Mouse (Mus musculus) kidney, adult 2 months (tissue): Measurements from ENCODE around the gene Bcan. TPM values are rescaled to one million over a fixed set of nuclear protein-coding genes. Genes with fewer than 3 reads are reported as not detected.

Source experiments
- DNase-seq: peaks from one replicate; pipeline ENCODE4 v3.0.0; 2021
- H3K27ac ChIP-seq: fragments of 200-500 bp; 2 replicates; pipeline ENCODE4 v1.5.1; 2012; ENCODE audit warnings: low read depth, low read length, control low read depth, inconsistent platforms; ENCODE audit not compliant: insufficient read depth
- H3K27me3 ChIP-seq: fragments of 200-500 bp; replicated peaks from 2 replicates; pipeline ENCODE4 v1.6.1; 2012; ENCODE audit warnings: mild to moderate bottlenecking, moderate library complexity, low read length, inconsistent platforms; ENCODE audit not compliant: control insufficient read depth, insufficient read depth
- H3K36me3 ChIP-seq: fragments of 200-500 bp; 2 replicates; pipeline ENCODE4 v1.6.1; 2012; ENCODE audit warnings: mild to moderate bottlenecking, moderate library complexity, low read length, inconsistent platforms; ENCODE audit not compliant: control insufficient read depth, insufficient read depth
- H3K4me1 ChIP-seq: fragments of 200-500 bp; 2 replicates; pipeline ENCODE4 v1.6.1; 2011; ENCODE audit warnings: low read length; ENCODE audit not compliant: control insufficient read depth, insufficient read depth
- H3K4me3 ChIP-seq: fragments of 200-500 bp; 2 replicates; pipeline ENCODE4 v1.5.1; 2011; ENCODE audit warnings: mild to moderate bottlenecking, low read depth, low read length, control low read depth; ENCODE audit not compliant: insufficient read depth
- CTCF ChIP-seq: fragments of 200-500 bp; conservative IDR thresholded peaks from 2 replicates; pipeline ENCODE4 v1.5.1; 2011; ENCODE audit warnings: low read depth, mild to moderate bottlenecking, control low read depth, low read length, moderate library complexity, mixed read lengths; ENCODE audit not compliant: insufficient read depth, insufficient read length
- POLR2A ChIP-seq: fragments of 200-500 bp; IDR thresholded peaks from one replicate; pipeline ENCODE4 v1.6.1; 2011; ENCODE audit warnings: low read depth, low read length, control low read depth
- WGBS: fragments of 180-500 bp; shearing (Covaris S2); methylation state at CpG from one replicate; pipeline ENCODE4 v1.1.7; 2018; 5-methylcytosine and 5-hydroxymethylcytosine counted together
- polyA plus RNA-seq: library from polyadenylated mRNA; depleted of rRNA; stranded (reverse); fragments of >200 nt; gene quantifications from 2 replicates; pipeline ENCODE4 v1.2.3, GENCODE M21; 2012

Gene Bcan
- polyA plus RNA-seq, 1 experiment = 0.34 TPM

DNA sequence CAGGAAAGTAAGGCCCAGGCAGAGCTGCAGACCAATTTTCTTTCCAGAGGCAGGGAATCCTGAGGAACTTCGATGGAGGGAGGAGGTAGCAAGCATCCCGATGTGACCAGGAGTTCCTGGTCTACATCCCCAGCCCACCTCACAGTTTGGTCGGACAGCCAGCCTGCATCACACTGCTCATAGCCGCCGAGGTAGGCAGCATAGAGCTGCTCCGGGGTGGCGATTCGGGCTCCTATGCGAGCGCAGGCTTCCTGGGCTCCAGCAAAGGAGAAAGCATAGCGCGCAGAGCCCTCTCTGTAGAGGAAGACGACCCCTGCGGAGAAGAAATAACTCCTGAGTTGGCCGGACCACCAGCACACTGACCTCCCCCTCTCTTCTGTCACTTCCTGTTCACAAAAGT lies 3.6 kb downstream of the Bcan start:
- TF ChIP-seq CTCF (no peak), POLR2A (no peak)
- H3K27ac ChIP-seq = no peak overlapping the region
- no peak overlapping the region for H3K4me3 ChIP-seq
- no peak for DNase-seq
- 4% methylated on average over 15 of the region's 15 CpGs for WGBS
- no peaks in the 10 kb centered on the region for H3K36me3 ChIP-seq
- H3K27me3 ChIP-seq = peaks cover 4% of the 10 kb centered on the region; the same call in 1 of the 2 replicates
- H3K4me1 ChIP-seq = no peaks in the 10 kb centered on the region

GRCm38 (mm10) chr3:87995331-87995730 lies 4.7 kb downstream of the Bcan start:
- Histone ChIP-seq H3K27ac (no peak overlapping the region), H3K4me1 (no peaks in the 10 kb centered on the region), H3K27me3 (peaks cover 4% of the 10 kb centered on the region; the same call in 1 of the 2 replicates), H3K4me3 (no peak overlapping the region), H3K36me3 (no peaks in the 10 kb centered on the region)
- whole genome bisulfite sequencing = 25% methylated on average over 11 of the region's 11 CpGs
- no peak for TF ChIP-seq CTCF
- no peak for TF ChIP-seq POLR2A
- no peak for DNase-seq

DNA sequence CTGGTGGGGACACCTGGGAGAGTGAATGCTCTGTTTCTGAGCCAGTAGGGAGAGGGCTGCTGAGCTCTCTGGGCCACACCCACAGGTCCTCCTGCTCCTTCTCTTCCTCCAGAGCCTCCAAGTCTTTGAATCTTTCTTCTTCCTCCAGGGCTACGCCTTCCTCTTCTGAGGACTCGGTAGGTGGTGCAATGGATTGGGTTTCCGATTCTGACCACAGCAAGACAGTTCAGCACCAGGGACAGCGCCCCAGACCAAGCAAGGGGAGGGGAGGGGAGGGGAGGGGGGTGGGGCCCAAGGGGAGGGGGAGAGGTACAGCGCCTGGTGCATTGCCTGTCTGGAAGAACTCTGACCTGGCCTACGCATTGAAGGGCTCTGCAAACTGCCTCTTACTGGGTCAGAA lies 6.6 kb downstream of the Bcan start:
- H3K27ac ChIP-seq = no peak overlapping the region
- 0% methylated on average over 6 of the region's 6 CpGs for WGBS
- no peaks in the 10 kb centered on the region for H3K4me1 ChIP-seq
- H3K4me3 ChIP-seq = no peak overlapping the region
- no peak for TF ChIP-seq CTCF
- no peak for TF ChIP-seq POLR2A
- H3K36me3 ChIP-seq = no peaks in the 10 kb centered on the region
- H3K27me3 ChIP-seq = no peaks in the 10 kb centered on the region; the same call in 1 of the 2 replicates
- peak; percentile 16 for DNase-seq

DNA sequence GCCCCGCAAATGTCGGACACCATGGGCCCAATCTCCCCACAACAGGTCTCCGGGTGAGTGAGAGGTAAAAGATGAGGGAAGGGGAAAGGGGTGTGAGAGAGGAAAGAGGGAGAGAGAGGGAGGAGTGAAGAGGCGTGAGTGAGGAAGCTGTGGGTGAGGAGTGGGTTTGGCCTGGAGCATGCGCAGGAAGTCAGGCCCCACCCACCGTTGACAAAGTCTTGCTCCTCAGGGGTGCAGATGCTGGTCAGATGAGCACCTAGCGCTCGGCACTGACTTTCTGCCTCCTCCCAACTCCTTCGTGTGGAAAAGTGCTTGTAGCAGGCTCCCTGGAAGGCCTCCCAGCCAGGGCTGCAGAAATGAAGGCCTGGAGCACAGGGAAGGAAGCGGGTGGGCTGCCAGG lies 10.1 kb downstream of the Bcan start:
- Histone ChIP-seq H3K27me3 (no peaks in the 10 kb centered on the region), H3K36me3 (no peaks in the 10 kb centered on the region), H3K4me1 (0 out of 2 replicates have a peak, but pooled peaks cover 6% of the 10 kb centered on the region), H3K27ac (no peak overlapping the region), H3K4me3 (no peak overlapping the region)
- no peak for DNase-seq
- 46% methylated on average over 10 of the region's 10 CpGs for WGBS
- TF ChIP-seq CTCF (no peak), POLR2A (no peak)

GRCm38 (mm10) chr3:87988068-87988467 lies 12.0 kb downstream of the Bcan start:
- no peaks in the 10 kb centered on the region for H3K27me3 ChIP-seq
- H3K27ac ChIP-seq = no peak overlapping the region
- 8% methylated on average over 15 of the region's 15 CpGs for WGBS
- 0 out of 2 replicates have a peak, but pooled peaks cover 6% of the 10 kb centered on the region for H3K4me1 ChIP-seq
- no peak for DNase-seq
- H3K4me3 ChIP-seq = peak overlapping the region; percentile 2; the same call in 1 of the 2 replicates
- H3K36me3 ChIP-seq = no peaks in the 10 kb centered on the region
- TF ChIP-seq CTCF = no peak
- TF ChIP-seq POLR2A = no peak

GRCm38 (mm10) chr3:87987633-87988032 lies 12.4 kb downstream of the Bcan start:
- Histone ChIP-seq H3K27ac (no peak overlapping the region), H3K4me1 (0 out of 2 replicates have a peak, but pooled peaks cover 6% of the 10 kb centered on the region)
- TF ChIP-seq CTCF = no peak
- no peak for TF ChIP-seq POLR2A

DNA sequence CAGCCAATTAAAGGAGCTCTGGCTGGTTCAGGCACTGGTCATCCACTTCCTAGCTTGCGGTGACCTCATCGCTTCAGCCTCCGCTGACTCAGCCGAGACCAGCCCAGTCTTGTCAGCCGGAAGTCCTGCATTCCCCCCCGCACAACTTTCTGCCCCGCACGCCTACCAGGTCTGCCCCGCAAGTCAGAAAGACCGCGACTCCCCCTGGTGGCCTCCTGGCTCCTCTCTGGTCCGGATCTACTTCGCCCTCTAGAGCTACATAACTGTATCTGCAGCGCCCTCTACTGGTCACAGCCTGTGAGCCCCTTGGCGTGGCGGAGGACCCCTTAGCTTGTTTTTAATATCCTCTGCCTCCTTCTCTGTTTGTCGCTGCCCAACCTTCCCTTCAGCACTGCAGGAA lies 13.2 kb downstream of the Bcan start:
- under 1% methylated on average over 17 of the region's 17 CpGs for WGBS
- Histone ChIP-seq H3K27me3 (no peaks in the 10 kb centered on the region), H3K4me3 (no peak overlapping the region), H3K4me1 (0 out of 2 replicates have a peak, but pooled peaks cover 8% of the 10 kb centered on the region), H3K36me3 (no peaks in the 10 kb centered on the region), H3K27ac (no peak overlapping the region)
- no peak for TF ChIP-seq POLR2A
- peak; percentile 96 for TF ChIP-seq CTCF
- peak; percentile 95 for DNase-seq

More at GRCm38 (mm10) chr3:87987633-87988032, 12.4 kb downstream of the Bcan start:
- Histone ChIP-seq H3K27me3 (no peaks in the 10 kb centered on the region), H3K36me3 (no peaks in the 10 kb centered on the region), H3K4me3 (peak overlapping the region; percentile 2; the same call in 1 of the 2 replicates)
- DNase-seq = no peak
- WGBS = 1% methylated on average over 15 of the region's 15 CpGs
